In the genomic region with DNA sequence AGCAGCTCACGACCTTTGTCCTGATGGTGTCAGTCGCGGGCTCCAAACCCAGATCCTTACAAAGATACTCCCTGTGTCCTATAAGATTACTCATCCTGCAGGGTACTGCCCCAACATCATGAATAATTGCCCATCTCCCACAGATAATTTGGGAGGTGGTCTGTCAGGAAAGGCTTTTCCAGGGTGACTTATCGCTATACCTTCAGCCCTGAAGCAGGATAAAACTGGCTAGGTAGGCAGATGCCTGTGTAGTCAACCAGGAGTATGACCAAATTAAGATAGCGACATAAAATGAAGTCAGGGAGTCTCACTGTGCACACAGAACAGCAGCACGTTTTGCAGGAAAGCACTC, we compare ENCODE assay signal across 10 mouse cellular contexts. TPM values are rescaled to one million over a fixed set of nuclear protein-coding genes. Genes with fewer than 3 reads are reported as not detected.
DNase-seq lines count a peak whose midpoint lies in the region; ATAC-seq lines count a peak whose summit lies in the region.
"Had no signal": no experiment of that assay in that cellular context is flagged by ENCODE, and none has a peak within 500 bp of the region (broad histone marks: within the 10 kb centered on the region; RNA-seq: fewer than 3 reads in every experiment).

No protein-coding gene starts in this region.

- intact Hi-C loops in heart, postnatal 10 days (cut with DNase I): loop anchor here (2.0 kb wide), 1 partner anchor 14 kb away; no protein-coding TSS in a partner anchor

- peaks cover 21% of the 10 kb centered on the region for H3K36me3 ChIP-seq in heart, embryonic 15.5 days
- H3K36me3 ChIP-seq in hindbrain, embryonic 11.5 days (ENCODE audit: control insufficient read depth, insufficient read depth, low read length): 0 out of 2 replicates have a peak, but pooled peaks cover 3% of the 10 kb centered on the region
- H3K36me3 ChIP-seq in midbrain, embryonic 11.5 days (ENCODE audit: control insufficient read depth, insufficient read depth, low read length): peaks cover 5% of the 10 kb centered on the region; the same call in 1 of the 2 replicates

- H3K27ac ChIP-seq in heart, embryonic 15.5 days: peak overlapping the region; percentile 98
- H3K27ac ChIP-seq in hindbrain, embryonic 11.5 days (ENCODE audit: low read depth, low read length): peak overlapping the region; percentile 75
- peak overlapping the region; percentile 72 for H3K27ac ChIP-seq in midbrain, embryonic 11.5 days (ENCODE audit: low read depth, low read length)

- H3K9me3 ChIP-seq in heart, embryonic 15.5 days (replicated peaks): no peaks in the 10 kb centered on the region
- H3K9me3 ChIP-seq in hindbrain, embryonic 11.5 days (ENCODE audit: control insufficient read depth, low read length): no peaks in the 10 kb centered on the region
- no peaks in the 10 kb centered on the region for H3K9me3 ChIP-seq in midbrain, embryonic 11.5 days (ENCODE audit: control insufficient read depth, low read length)

- 18% methylated on average over 6 of the region's 6 CpGs for WGBS in heart, embryonic 15.5 days
- 20% methylated on average over 6 of the region's 6 CpGs for WGBS in hindbrain, embryonic 11.5 days
- WGBS in midbrain, embryonic 11.5 days: 17% methylated on average over 6 of the region's 6 CpGs

- H3K4me1 ChIP-seq in heart, embryonic 15.5 days (replicated peaks): peaks cover 25% of the 10 kb centered on the region
- H3K4me1 ChIP-seq in hindbrain, embryonic 11.5 days (replicated peaks; ENCODE audit: control insufficient read depth, insufficient read depth, low read length): 0 out of 2 replicates have a peak, but pooled peaks cover 3% of the 10 kb centered on the region
- peaks cover 14% of the 10 kb centered on the region for H3K4me1 ChIP-seq in midbrain, embryonic 11.5 days (ENCODE audit: control insufficient read depth, insufficient read depth, low read length)

- no peak for ATAC-seq in heart, embryonic 15.5 days (replicated peaks; ENCODE audit: insufficient number of reproducible peaks, insufficient read depth, low FRiP score, low read depth)
- no peak for ATAC-seq in hindbrain, embryonic 11.5 days (ENCODE audit: low FRiP score)
- no peak for ATAC-seq in midbrain, embryonic 11.5 days (ENCODE audit: low FRiP score)

- peak overlapping the region; percentile 90 for H3K4me3 ChIP-seq in heart, embryonic 15.5 days
- H3K4me3 ChIP-seq in hindbrain, embryonic 11.5 days (ENCODE audit: low read depth, low read length): peak overlapping the region; percentile 95
- peak overlapping the region; percentile 90; the same call in 1 of the 2 replicates for H3K4me3 ChIP-seq in midbrain, embryonic 11.5 days (ENCODE audit: low read depth, low read length)

- peak overlapping the region; percentile 8; the same call in 1 of the 2 replicates for H3K9ac ChIP-seq in heart, embryonic 15.5 days
- H3K9ac ChIP-seq in hindbrain, embryonic 11.5 days (ENCODE audit: low read depth, low read length): peak overlapping the region; percentile 96; the same call in 1 of the 2 replicates
- peak overlapping the region; percentile 97 for H3K9ac ChIP-seq in midbrain, embryonic 11.5 days (ENCODE audit: low read length)

- H3K4me2 ChIP-seq in heart, embryonic 15.5 days: peak overlapping the region; percentile 95
- peak overlapping the region; percentile 82 for H3K4me2 ChIP-seq in hindbrain, embryonic 11.5 days (replicated peaks; ENCODE audit: low read depth, low read length)
- H3K4me2 ChIP-seq in midbrain, embryonic 11.5 days: peak overlapping the region; percentile 98

- H3K27me3 ChIP-seq in heart, embryonic 15.5 days: peaks cover 11% of the 10 kb centered on the region
- no peaks in the 10 kb centered on the region for H3K27me3 ChIP-seq in hindbrain, embryonic 11.5 days (ENCODE audit: control insufficient read depth, insufficient read depth, low read length)
- H3K27me3 ChIP-seq in midbrain, embryonic 11.5 days (ENCODE audit: control insufficient read depth, insufficient read depth, low read length): no peaks in the 10 kb centered on the region

- DNase-seq in heart, postnatal 10 days: no peak
- peak; percentile 9 for DNase-seq in ZHBTc4 (ENCODE audit: low read depth, low spot score)
- DNase-seq in hindbrain, embryonic 11.5 days (ENCODE audit: low spot score): no peak
- no peak for DNase-seq in midbrain, embryonic 11.5 days (ENCODE audit: low spot score, missing footprints)
- DNase-seq in left cerebral cortex, adult 18-20 months (ENCODE audit: low spot score in 2 of 2): no peak
- no peak for DNase-seq in layer of hippocampus, postnatal 25 days (ENCODE audit: extremely low spot score in 1 of 2, low spot score in 1 of 2)
- no peak for DNase-seq in right cerebral cortex, postnatal 36 days (ENCODE audit: low spot score in 2 of 2)

RNA-seq across cellular contexts. Expression of a gene that starts 0.3 kb away (rescaled TPM):
- 170 and 210 TPM in 2 replicates for polyA plus RNA-seq in heart, embryonic 15.5 days (2015; fragmentation: Nextera tagmentation; extraction: Ambion mirVana)
- 100 to 1,000 TPM; 162 to 173 TPM for total RNA-seq in heart, postnatal 10 days (2021)
- 395 and 419 TPM in 2 replicates for polyA plus RNA-seq in hindbrain, embryonic 11.5 days (2014; fragmentation: Nextera tagmentation; extraction: Ambion mirVana)
- polyA plus RNA-seq in midbrain, embryonic 11.5 days (2014; fragmentation: Nextera tagmentation; extraction: Ambion mirVana): 354 and 381 TPM in 2 replicates
- total RNA-seq in left cerebral cortex, adult 18-20 months (2021): 100 to 1,000 TPM; 485 to 490 TPM
- 100 to 1,000 TPM; 505 to 581 TPM for total RNA-seq in layer of hippocampus, postnatal 25 days (2021)

RNA-seq across cellular contexts. Expression of a gene that starts 9.7 kb away (rescaled TPM):
- polyA plus RNA-seq in heart, embryonic 15.5 days (2015; fragmentation: Nextera tagmentation; extraction: Ambion mirVana): 18.0 and 18.3 TPM in 2 replicates
- total RNA-seq in heart, postnatal 10 days (2021): 10 to 100 TPM; 11.0 to 13.0 TPM
- 108 and 114 TPM in 2 replicates for polyA plus RNA-seq in hindbrain, embryonic 11.5 days (2014; fragmentation: Nextera tagmentation; extraction: Ambion mirVana)
- polyA plus RNA-seq in midbrain, embryonic 11.5 days (2014; fragmentation: Nextera tagmentation; extraction: Ambion mirVana): 99.9 and 101 TPM in 2 replicates
- total RNA-seq in left cerebral cortex, adult 18-20 months (2021): 100 to 1,000 TPM in 1 of 2 experiments, 10 to 100 TPM in 1; 99.3 to 112 TPM
- total RNA-seq in layer of hippocampus, postnatal 25 days (2021): 100 to 1,000 TPM in 1 of 2 experiments, 10 to 100 TPM in 1; 99.0 to 107 TPM

RNA-seq across cellular contexts. Expression of a gene that starts 15.4 kb away (rescaled TPM):
- polyA plus RNA-seq in heart, embryonic 15.5 days (2015; fragmentation: Nextera tagmentation; extraction: Ambion mirVana): 30.4 and 34.7 TPM in 2 replicates
- 10 to 100 TPM; 33.2 to 36.7 TPM for total RNA-seq in heart, postnatal 10 days (2021)
- polyA plus RNA-seq in hindbrain, embryonic 11.5 days (2014; fragmentation: Nextera tagmentation; extraction: Ambion mirVana): 71.2 and 75.2 TPM in 2 replicates
- polyA plus RNA-seq in midbrain, embryonic 11.5 days (2014; fragmentation: Nextera tagmentation; extraction: Ambion mirVana): 57.8 and 61.8 TPM in 2 replicates
- total RNA-seq in left cerebral cortex, adult 18-20 months (2021): 10 to 100 TPM; 62.8 to 63.7 TPM
- total RNA-seq in layer of hippocampus, postnatal 25 days (2021): 10 to 100 TPM; 66.0 to 73.9 TPM

RNA-seq across cellular contexts. Expression of a gene that starts 15.4 kb away (rescaled TPM):
- 0.27 and 0.57 TPM in 2 replicates for polyA plus RNA-seq in heart, embryonic 15.5 days (2015; fragmentation: Nextera tagmentation; extraction: Ambion mirVana)
- total RNA-seq in heart, postnatal 10 days (2021): under 1 TPM; 0.12 to 0.22 TPM
- polyA plus RNA-seq in hindbrain, embryonic 11.5 days (2014; fragmentation: Nextera tagmentation; extraction: Ambion mirVana): 0.36 and 0.73 TPM in 2 replicates
- 0.45 and 0.62 TPM in 2 replicates for polyA plus RNA-seq in midbrain, embryonic 11.5 days (2014; fragmentation: Nextera tagmentation; extraction: Ambion mirVana)
- 1 to 10 TPM; 4.0 to 5.0 TPM for total RNA-seq in left cerebral cortex, adult 18-20 months (2021)
- total RNA-seq in layer of hippocampus, postnatal 25 days (2021): 1 to 10 TPM; 5.3 to 5.5 TPM

RNA-seq across cellular contexts. Expression of a gene that starts 21.4 kb away (rescaled TPM):
- polyA plus RNA-seq in heart, embryonic 15.5 days (2015; fragmentation: Nextera tagmentation; extraction: Ambion mirVana): 0.16 TPM in 1 of 2 replicates, not detected in the other
- under 1 TPM in 1 of 2 experiments, not detected in 1; 0.12 TPM for total RNA-seq in heart, postnatal 10 days (2021)
- polyA plus RNA-seq in hindbrain, embryonic 11.5 days (2014; fragmentation: Nextera tagmentation; extraction: Ambion mirVana): not detected in 2 replicates
- not detected in 2 replicates for polyA plus RNA-seq in midbrain, embryonic 11.5 days (2014; fragmentation: Nextera tagmentation; extraction: Ambion mirVana)
- total RNA-seq in left cerebral cortex, adult 18-20 months (2021): not detected
- total RNA-seq in layer of hippocampus, postnatal 25 days (2021): not detected
- total RNA-seq: ES-E14 had no signal
- polyA plus RNA-seq: urinary bladder, adult 2 months had no signal

Comparison
In these comparisons a context has a peak if more than half of its experiments do, and no peak if none do; other contexts are left out.
1. H3K9ac ChIP-seq: peak in every context shown above with its lines; median percentile 97 in midbrain, embryonic 11.5 days; 96 in hindbrain, embryonic 11.5 days; 8 in heart, embryonic 15.5 days.
2. RNA of a gene that starts 9.7 kb away (total RNA-seq): 99.3 to 112 TPM in left cerebral cortex, adult 18-20 months and 99.0 to 107 TPM in layer of hippocampus, postnatal 25 days; 11.0 to 13.0 TPM in heart, postnatal 10 days; every median in the first group is over 4 times any median in the second.
3. Peak in every context shown above with its lines, with median percentiles within 50 percentile points of each other: H3K27ac ChIP-seq, H3K4me2 ChIP-seq and H3K4me3 ChIP-seq.